Mouse (Mus musculus): ENCODE data around the gene Gm21985.

DNA sequence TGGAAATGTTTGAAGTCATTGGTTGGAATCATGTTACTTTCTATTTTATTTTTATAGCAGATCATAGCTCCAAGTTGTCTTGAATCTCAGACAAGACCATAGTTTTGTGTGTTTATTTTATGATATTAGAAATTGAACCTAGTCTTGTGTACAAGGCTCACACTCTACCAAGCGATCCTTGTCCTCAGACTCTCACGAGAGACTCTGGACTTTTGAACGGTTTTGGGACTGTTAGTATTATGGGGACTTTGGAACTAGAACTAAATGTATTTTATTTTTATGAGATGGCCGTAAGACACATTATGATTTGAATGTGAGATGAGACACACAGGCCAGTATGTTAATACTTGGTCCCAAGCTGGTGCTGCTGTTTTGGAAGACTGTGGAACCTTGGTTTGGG, 32.1 kb downstream of the Gm21985 start:
- no peak for TF ChIP-seq POLR2A (IDR thresholded peaks at IDR 0.05; ENCODE audit: extremely low read depth, insufficient read depth, low read length)
- TF ChIP-seq CTCF (IDR thresholded peaks at IDR 0.05; ENCODE audit: low read depth, low read length) = no peak
